Mouse (Mus musculus) 3134 (cell line): ENCODE measurements around the gene Klra10.
"Not testable (repeated sequence)": the region's sequence is repeated elsewhere in the genome, so short reads cannot be mapped to it uniquely, and the experiment has no call there.

Experiments used
- DNase-seq: peaks from one replicate; pipeline ENCODE4 v3.0.0-alpha.2; 2011; ENCODE audit warnings: low spot score; ENCODE audit not compliant: insufficient read length; ENCODE audit errors: extremely low read depth

The Klra10 gene

DNA sequence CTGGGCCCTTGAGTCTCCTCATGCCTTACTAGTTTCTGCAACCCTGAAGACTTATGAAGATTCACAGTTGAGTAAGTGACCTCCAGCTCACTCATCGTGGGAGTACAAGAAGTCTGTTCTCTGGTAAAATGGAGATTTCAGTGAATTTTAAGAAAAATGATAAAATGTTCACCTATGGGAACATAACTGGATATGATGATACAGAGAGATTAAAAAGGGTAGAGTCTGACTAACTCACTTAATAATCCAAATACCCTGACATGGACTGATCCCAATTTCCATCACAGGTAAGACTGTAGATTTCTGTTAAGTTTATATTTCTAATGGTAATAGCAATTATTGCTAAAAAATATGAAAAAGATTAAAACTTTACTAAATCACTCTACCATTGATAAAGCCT is at the start of gene Klra10:
Gene Klra10, minus strand, starts transcription at position 101 of the 400 bp plus-strand sequence.
- DNase-seq: not testable (repeated sequence)

- no peak for DNase-seq
These were observed 6.4 kb upstream of the Klra10 start for GRCm38 (mm10) chr6:130287984-130288649.

GRCm38 (mm10) chr6:130255326-130255725 is 26.4 kb downstream of the Klra10 start:
- DNase-seq: no peak

GRCm38 (mm10) chr6:130237536-130237935 is 44.2 kb downstream of the Klra10 start:
- no peak for DNase-seq

GRCm38 (mm10) chr6:130236635-130237034 is 45.1 kb downstream of the Klra10 start:
- no peak for DNase-seq

- no peak for DNase-seq
These were observed 48.5 kb downstream of the Klra10 start, which contains the start of gene Klra7 for GRCm38 (mm10) chr6:130233222-130233621. Klra7 (minus strand) TSS chr6:130233322.
